Mouse (Mus musculus): ENCODE measurements around the gene Vldlr. TPM values are rescaled to one million over a fixed set of nuclear protein-coding genes. Genes with fewer than 3 reads are reported as not detected.

Gene Vldlr
- total RNA-seq (2021): 10 to 100 TPM; 38.0 to 40.3 TPM
- long read RNA-seq, experiment 1, full-length matches to known transcripts: 10 of 14 reads
- long read RNA-seq, experiment 1, partial matches to known transcripts: 1 of 14 reads
- long read RNA-seq, experiment 1, other reads (novel, unspliced or antisense): 3 of 14 reads
- long read RNA-seq, experiment 2, full-length matches to known transcripts: 20 of 30 reads
- long read RNA-seq, experiment 2, partial matches to known transcripts: 6 of 30 reads
- long read RNA-seq, experiment 2, other reads (novel, unspliced or antisense): 4 of 30 reads

GRCm38 (mm10) chr19:27216318-27216717 is at the start of gene Vldlr:
TSS of gene Vldlr (plus strand) at chr19:27216484.
- peak in 1 of 2 experiments; percentile 8 for DNase-seq (ENCODE audit: low spot score in 2 of 2)

- DNase-seq (ENCODE audit: low spot score in 2 of 2): no peak
Observed at GRCm38 (mm10) chr19:27167601-27168319, 48.5 kb upstream of the Vldlr start.

DNA sequence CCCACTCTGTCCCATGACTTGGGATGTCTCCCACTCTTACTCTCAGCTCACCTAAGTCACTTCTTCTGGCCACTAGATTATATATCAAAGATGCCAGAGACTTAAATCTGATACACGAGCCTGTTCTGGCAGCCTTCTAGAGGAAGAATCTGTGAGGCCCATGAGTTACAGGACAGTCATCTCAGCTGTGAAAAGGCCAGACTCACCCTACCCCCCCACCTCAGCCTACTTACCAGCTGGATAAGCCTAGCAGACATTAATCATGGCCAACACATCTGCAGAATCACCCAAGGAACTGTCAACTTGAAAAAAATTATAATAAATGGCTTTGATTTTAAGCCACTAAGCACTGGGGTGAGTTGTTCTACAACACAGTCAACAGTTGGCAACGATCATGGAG is 42.4 kb upstream of the Vldlr start:
- no peak for DNase-seq (ENCODE audit: low spot score in 2 of 2)

DNA sequence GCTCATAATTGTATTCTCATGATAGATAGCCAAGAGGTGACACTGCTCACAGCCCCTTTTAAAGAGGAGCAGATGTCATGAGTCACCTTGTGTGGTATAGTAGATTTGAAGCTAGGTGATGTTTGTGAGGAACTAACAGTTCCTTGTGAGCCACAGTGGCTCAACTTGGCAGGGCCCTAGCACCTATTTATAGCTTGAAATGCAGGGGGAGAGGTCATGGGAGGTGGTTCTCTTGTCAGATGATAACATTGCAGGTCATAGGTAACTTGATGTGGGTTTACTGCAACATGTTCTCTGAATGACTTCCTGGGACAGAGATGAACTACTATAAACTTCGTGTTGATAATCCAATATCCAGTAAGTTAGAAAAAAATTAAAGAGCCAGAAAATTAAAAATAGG is 40.7 kb upstream of the Vldlr start:
- no peak for DNase-seq (ENCODE audit: low spot score in 2 of 2)

DNA sequence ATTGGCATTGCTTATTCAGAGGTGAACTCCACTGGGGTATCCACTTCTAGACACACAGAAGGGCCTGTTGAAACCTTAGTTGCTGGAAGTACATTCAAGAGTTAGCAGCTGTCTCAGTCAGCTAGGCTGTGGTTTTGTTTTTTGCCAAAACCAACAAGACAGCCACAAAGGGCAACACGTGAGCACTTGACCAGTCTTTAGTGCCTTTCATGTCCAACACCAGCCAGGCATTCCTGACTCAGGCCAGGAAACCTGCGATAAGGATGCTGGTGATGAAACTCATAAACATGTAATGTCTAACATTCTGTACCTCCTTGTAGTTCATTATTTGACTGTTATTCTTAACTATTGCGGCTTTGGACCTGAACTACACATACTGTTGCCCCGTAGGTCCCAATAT is 39.7 kb upstream of the Vldlr start:
- no peak for DNase-seq (ENCODE audit: low spot score in 2 of 2)

DNA sequence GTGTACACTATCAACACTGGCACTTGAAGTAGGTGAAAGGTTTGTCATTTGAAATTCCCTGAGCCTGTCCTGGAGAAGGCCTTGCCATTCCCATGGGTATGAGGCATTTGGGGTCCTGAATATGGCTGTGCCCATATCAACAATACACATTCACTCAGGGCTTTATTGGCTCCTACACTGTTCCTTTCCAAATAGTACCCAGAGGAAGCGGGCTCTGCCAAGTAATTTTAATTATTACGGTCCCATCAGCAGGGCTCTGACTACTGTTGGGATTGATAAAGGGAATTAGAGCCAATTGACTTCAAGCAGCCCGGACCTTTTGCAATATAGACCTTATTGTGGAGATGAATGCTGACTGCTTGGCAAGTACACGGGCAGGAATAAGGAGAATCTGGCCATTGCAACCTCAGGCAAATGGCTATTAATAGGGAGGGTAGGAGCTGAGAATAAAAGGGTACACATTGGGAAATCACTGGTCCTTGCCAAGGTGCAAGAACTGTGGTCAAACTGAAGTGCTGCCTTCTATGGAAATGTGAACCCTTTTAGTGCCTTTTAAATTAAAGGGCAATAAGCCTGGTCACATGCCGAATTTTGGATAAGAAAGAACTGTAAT is 38.0 kb upstream of the Vldlr start:
- DNase-seq (ENCODE audit: low spot score in 2 of 2): no peak

DNA sequence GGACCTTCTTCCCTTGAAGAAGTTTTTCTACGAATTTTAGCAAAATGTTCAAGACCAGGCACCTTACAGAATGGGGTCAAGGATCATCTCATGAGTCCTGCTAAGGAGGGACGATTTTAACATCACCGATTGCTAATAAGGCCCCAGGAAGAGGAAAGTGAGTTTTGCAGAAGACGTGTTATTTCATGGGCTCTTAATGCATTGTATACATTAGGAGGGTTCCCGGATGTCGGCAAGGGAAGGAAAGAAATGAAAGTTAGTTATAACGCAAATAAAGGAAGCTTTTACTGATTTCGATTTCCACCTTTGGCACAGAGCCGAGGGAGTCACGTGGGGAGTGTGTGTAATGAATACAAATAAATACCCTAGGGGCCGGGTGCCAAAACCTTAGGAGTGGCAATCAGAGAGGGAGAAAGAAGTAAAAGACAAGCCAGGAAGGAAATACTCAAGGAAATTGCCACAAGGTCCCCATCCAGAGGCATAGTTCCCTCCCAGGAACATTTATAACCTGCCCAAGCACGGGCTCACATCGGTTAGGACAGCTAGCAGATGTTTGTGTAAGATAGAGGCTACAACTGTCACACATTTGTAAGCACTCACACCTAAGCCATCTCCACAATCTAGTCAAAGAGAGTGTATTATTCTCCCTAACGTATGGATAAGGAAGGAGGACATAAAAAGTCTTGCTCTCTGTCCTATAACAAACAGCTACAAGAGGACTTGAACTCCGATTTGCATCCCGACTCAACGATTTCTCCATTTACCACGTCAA is 35.7 kb upstream of the Vldlr start:
- no peak for DNase-seq (ENCODE audit: low spot score in 2 of 2)

- no peak for DNase-seq (ENCODE audit: low spot score in 2 of 2)
Observed at GRCm38 (mm10) chr19:27183511-27183910, 32.8 kb upstream of the Vldlr start.

- DNase-seq (ENCODE audit: low spot score in 2 of 2): no peak
Observed at GRCm38 (mm10) chr19:27203711-27204238, 12.5 kb upstream of the Vldlr start.

- DNase-seq (ENCODE audit: low spot score in 2 of 2): no peak
Observed at GRCm38 (mm10) chr19:27210991-27211390, 5.3 kb upstream of the Vldlr start.

DNA sequence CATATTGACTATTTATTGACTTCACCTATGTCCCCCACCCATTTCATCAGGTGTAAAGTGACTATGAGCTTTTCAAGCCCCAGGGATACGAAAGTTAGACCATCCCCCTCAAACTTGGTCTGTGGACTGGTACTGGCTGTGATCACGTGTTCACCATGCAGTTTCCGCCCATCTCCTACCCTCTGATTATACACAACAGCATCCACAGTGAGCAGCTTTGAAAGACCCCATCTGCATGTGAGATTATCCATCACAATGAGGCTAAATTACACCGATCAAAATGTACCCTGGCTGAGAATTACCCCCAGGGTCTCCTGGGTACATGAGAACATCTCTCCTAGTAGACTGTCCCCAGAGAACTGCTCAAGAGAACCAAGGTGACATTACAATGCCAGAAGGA is 688 bp upstream of the Vldlr start:
- DNase-seq (ENCODE audit: low spot score in 2 of 2): no peak

DNA sequence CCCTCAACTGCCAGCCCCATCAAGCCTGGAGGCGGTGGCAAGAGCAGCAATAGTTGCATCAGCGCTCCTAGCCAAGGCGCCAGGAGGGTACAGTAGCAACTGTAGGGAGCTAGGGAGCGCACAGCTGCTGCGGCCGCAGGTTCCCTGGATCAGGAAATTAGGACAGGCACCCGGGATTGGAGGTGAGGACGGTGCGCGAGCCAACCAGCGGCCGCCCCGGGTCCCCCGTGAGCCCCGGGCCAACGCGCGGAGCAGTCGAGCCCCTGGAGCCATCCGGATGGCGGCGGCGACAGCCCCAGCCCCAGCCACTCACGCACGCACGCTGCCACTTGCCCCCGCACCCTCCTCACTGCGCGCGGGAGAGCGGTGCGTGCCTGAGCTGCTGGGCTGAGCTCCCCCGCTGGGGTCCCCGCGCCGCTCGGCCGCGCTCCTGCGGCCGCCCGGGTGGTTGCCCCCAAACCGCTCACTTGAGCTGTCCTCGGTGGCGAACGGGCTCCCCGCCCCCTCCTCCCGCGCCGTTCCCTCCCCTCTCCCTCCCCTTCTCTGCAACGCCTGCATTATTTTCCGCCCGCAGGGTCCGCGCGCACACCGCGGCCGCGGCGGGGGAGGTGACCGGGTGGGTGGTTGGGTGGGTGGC is 601 bp downstream of the Vldlr start:
- DNase-seq (ENCODE audit: low spot score in 2 of 2): peak; percentile 36 to 56

- DNase-seq (ENCODE audit: low spot score in 2 of 2): peak; percentile 30 to 36
Observed at GRCm38 (mm10) chr19:27217404-27217940, 1.2 kb downstream of the Vldlr start.

DNA sequence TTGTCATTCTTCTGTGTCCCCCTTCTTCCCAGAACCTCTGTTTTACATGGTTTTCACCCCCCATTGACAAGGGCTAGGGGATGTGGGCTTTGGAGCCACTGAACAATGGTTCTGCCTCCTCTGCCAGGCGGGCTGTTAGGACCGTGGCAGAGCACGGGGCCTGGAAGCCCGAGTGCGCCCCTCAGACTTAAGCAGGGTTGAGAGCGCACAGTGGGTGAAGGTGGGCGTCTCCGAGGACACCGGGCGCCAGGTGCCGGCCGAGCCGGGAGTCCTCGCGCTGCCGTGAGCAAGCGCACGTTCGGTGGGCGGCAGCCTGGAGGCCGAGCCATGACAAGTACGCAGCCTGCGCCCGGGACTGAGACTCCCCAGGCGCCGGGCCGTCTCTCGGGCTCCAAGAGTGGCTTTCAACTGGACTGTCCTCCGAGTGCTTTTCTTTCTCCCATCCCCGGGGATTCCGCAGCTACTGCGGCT is 1.7 kb downstream of the Vldlr start:
- peak in 1 of 2 experiments; percentile 43 for DNase-seq (ENCODE audit: low spot score in 2 of 2)

- peak in 1 of 2 experiments; percentile 41 for DNase-seq (ENCODE audit: low spot score in 2 of 2)
Observed at GRCm38 (mm10) chr19:27218561-27219262, 2.4 kb downstream of the Vldlr start.

GRCm38 (mm10) chr19:27219586-27219985 is 3.3 kb downstream of the Vldlr start:
- DNase-seq (ENCODE audit: low spot score in 2 of 2): no peak

DNA sequence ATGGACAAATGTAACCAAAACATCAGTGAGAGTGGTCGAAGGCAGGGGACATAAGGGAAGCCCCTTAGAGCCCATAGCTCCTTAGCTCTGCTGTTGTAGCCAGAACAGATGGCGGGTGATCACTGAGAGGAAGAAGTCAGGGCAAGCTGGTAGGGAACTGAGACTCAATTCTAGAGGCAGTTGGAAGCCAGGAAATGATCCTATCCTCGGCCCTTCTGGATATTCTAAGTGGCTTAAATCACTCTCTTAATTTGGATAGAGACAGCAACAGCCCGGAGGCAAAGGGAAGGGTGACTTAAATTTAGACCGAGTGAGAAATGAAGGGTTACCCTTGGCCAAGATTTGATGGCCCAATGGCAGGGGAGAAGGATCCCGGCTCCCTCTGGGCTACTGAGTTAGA is 6.8 kb downstream of the Vldlr start:
- DNase-seq (ENCODE audit: low spot score in 2 of 2): no peak

DNA sequence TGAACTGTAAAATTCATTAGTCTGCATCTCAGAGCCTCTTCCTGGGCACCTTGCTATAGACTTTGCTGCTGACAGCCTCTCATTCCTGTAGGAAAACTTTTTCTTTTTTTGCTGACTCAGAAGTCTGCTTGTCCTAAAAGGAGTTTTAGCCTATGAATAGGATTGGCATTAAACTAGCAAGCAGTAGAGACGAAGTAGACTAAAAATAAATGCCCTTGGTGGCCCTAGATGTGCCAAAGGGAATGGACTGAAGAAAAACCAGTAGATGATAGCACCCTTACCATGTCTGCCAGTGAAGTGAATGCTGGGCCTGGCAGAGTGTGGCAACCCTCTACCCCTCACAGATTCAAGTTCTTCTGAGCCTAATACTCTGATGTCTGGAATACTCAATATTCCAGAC is 8.1 kb downstream of the Vldlr start:
- DNase-seq (ENCODE audit: low spot score in 2 of 2): no peak

DNA sequence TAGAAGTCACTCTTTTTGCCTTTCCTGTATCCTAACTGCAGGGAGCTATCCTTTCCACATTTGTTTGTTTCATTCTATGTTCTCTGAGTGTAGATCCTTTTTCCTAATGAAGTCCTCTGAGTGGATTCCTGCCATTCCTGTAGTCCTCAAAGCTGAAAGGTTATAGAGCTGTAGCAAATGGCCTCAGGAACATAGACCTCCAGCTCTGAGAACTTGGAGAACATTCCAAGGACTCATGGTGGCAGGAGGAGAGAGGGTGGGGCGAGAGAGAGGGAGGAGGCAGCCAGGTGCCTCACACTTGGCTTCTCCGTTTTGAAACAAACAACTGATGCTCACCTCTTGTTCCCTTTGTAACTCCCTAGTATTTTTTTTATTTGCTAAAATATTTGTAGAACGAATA is 10.3 kb downstream of the Vldlr start:
- no peak for DNase-seq (ENCODE audit: low spot score in 2 of 2)

GRCm38 (mm10) chr19:27227131-27227530 is 10.8 kb downstream of the Vldlr start:
- DNase-seq (ENCODE audit: low spot score in 2 of 2): no peak
